Mouse (Mus musculus) heart, adult 2 months (tissue): ENCODE data around the gene Casd1. TPM values are rescaled to one million over a fixed set of nuclear protein-coding genes. Genes with fewer than 3 reads are reported as not detected.

Experiments
- DNase-seq, 2 experiments: peaks; one replicate each; pipeline ENCODE4 v3.0.0; 2021
- H3K27ac ChIP-seq: fragments of 200-600 bp; 2 replicates; pipeline ENCODE4 v1.8.1; 2022
- H3K27me3 ChIP-seq: fragments of 200-500 bp; 2 replicates; pipeline ENCODE4 v1.6.1; 2012; ENCODE audit warnings: mild to moderate bottlenecking, low read length, inconsistent platforms, mixed read lengths; ENCODE audit not compliant: control insufficient read depth, insufficient read depth
- H3K36me3 ChIP-seq: fragments of 200-500 bp; 2 replicates; pipeline ENCODE4 v1.6.1; 2012; ENCODE audit warnings: low read length, inconsistent platforms; ENCODE audit not compliant: control insufficient read depth, insufficient read depth
- H3K4me1 ChIP-seq: fragments of 200-500 bp; 2 replicates; pipeline ENCODE4 v1.6.1; 2011; ENCODE audit warnings: low read length; ENCODE audit not compliant: control insufficient read depth, insufficient read depth
- H3K4me3 ChIP-seq: fragments of 200-600 bp; 2 replicates; pipeline ENCODE4 v1.8.1; 2022
- H3K79me2 ChIP-seq: fragments of 200-500 bp; replicated peaks from 2 replicates; pipeline ENCODE4 v1.6.1; 2012; ENCODE audit warnings: mild to moderate bottlenecking, inconsistent platforms, low read length, moderate library complexity, mixed read lengths; ENCODE audit not compliant: control insufficient read depth, insufficient read depth
- H3K9ac ChIP-seq: fragments of 200-500 bp; 2 replicates; pipeline ENCODE4 v1.6.1; 2012; ENCODE audit warnings: low read depth, mild to moderate bottlenecking, control low read depth, inconsistent platforms, low read length, mixed read lengths
- CTCF ChIP-seq: fragments of 200-600 bp; IDR thresholded peaks from 2 replicates; pipeline ENCODE4 v1.8.1; 2022; ENCODE audit warnings: antibody characterized with exemption, mild to moderate bottlenecking, moderate library complexity
- EP300 ChIP-seq: fragments of 200-500 bp; IDR thresholded peaks from 2 replicates; pipeline ENCODE4 v1.6.1; 2011; ENCODE audit warnings: low read depth, low read length, control low read depth; ENCODE audit not compliant: insufficient read depth
- POLR2A ChIP-seq: fragments of 200-500 bp; IDR thresholded peaks from 2 replicates; pipeline ENCODE4 v1.6.1; 2011; ENCODE audit warnings: mild to moderate bottlenecking, low read depth, low read length, control low read depth; ENCODE audit not compliant: insufficient read depth
- WGBS: fragments of 180-500 bp; shearing (Covaris S2); methylation state at CpG from one replicate; pipeline ENCODE4 v1.1.7; 2018; 5-methylcytosine and 5-hydroxymethylcytosine counted together
- intact Hi-C: fragments of 180-260 bp; cut with DNase I; formaldehyde crosslinking; loops from one replicate; pipeline ENCODE4 v1.15.1; 2025
- polyA plus RNA-seq: library from polyadenylated mRNA; depleted of rRNA; stranded (reverse); fragments of >200 nt; gene quantifications from 2 replicates; pipeline ENCODE4 v1.2.3, GENCODE M21; 2012
- total RNA-seq, 2 experiments: library from RNA; stranded (reverse); gene quantifications; 2 replicates each; pipeline ENCODE4 v1.2.3; 2021

Gene Casd1
- total and polyA plus RNA-seq, 3 experiments, result 12.3 to 26.4 (median 26.1) TPM

- H3K27ac ChIP-seq, result no peak overlapping the region
- TF ChIP-seq CTCF (no peak), EP300 (no peak), POLR2A (no peak)
- WGBS, result 94% methylated on average over 7 of the region's 7 CpGs
- H3K79me2 ChIP-seq, result no peaks in the 10 kb centered on the region
- H3K9ac ChIP-seq, result no peak overlapping the region
- H3K4me1 ChIP-seq, result no peaks in the 10 kb centered on the region
- H3K36me3 ChIP-seq, result no peaks in the 10 kb centered on the region; the same call in 1 of the 2 replicates
- intact Hi-C loops, result no loop called here
- no peak overlapping the region for H3K4me3 ChIP-seq
- DNase-seq, result no peak
- no peaks in the 10 kb centered on the region for H3K27me3 ChIP-seq
Measured at GRCm38 (mm10) chr6:4612431-4612830, 11.8 kb downstream of the Casd1 start.

DNA sequence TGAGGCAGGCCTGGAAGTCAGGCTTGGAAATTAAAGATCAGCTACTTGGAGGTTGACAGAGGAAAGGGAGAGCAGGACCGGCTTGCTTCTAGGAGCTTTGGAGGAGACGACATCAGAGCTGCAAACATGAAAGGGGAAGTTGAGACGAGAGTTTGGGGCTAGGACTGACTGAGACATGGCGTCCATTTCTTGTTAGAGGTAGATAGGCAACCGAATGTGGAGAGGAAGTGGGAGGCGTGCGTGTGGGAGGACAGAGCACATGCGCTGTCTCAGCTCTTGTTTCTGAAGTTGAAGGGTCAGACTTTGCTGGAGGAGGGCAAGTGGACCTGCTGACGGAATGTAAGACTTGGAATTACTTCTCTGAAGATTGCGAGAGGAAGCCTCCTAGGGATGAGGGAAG is 17.3 kb downstream of the Casd1 start:
- intact Hi-C loops, result no loop called here
- H3K4me1 ChIP-seq, result no peaks in the 10 kb centered on the region
- no peaks in the 10 kb centered on the region for H3K27me3 ChIP-seq
- no peak overlapping the region for H3K4me3 ChIP-seq
- no peaks in the 10 kb centered on the region for H3K79me2 ChIP-seq
- WGBS, result 68% methylated on average over 10 of the region's 10 CpGs
- no peaks in the 10 kb centered on the region for H3K36me3 ChIP-seq
- H3K9ac ChIP-seq, result no peak overlapping the region
- TF ChIP-seq EP300 (no peak), CTCF (no peak), POLR2A (no peak)
- no peak for DNase-seq
- no peak overlapping the region for H3K27ac ChIP-seq

- no peak for DNase-seq
- Histone ChIP-seq H3K27me3 (no peaks in the 10 kb centered on the region), H3K4me1 (no peaks in the 10 kb centered on the region), H3K79me2 (no peaks in the 10 kb centered on the region), H3K27ac (no peak overlapping the region), H3K4me3 (no peak overlapping the region), H3K9ac (no peak overlapping the region), H3K36me3 (no peaks in the 10 kb centered on the region; the same call in 1 of the 2 replicates)
- intact Hi-C loops, result no loop called here
- WGBS, result 63% methylated on average over 3 of the region's 3 CpGs
- TF ChIP-seq EP300 (no peak), CTCF (no peak)
Measured at GRCm38 (mm10) chr6:4631464-4631863, 30.8 kb downstream of the Casd1 start.

DNA sequence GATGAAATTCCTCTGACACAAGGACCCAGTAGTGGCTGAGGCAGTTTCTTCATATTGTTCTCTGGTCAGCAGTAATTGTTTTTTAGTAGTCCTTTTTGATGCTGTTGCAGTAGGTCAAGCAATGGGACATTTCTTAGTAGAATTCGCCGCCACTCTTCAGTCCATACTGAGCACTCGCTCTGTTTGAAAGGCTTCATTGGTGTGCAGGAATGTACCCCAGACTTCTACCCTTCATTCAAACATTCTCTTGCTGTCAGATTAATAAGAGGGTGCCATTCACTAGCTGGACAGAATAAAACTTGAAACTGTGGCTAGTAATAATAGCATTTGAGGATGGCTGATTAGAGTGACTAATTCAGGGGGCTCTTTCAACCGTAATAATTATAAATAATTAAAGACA is 32.5 kb downstream of the Casd1 start:
- Histone ChIP-seq H3K4me3 (no peak overlapping the region), H3K27me3 (no peaks in the 10 kb centered on the region)
- TF ChIP-seq POLR2A (no peak), EP300 (no peak), CTCF (no peak)

GRCm38 (mm10) chr6:4634804-4635203 is 34.2 kb downstream of the Casd1 start:
- Histone ChIP-seq H3K9ac (no peak overlapping the region), H3K27ac (no peak overlapping the region), H3K36me3 (no peaks in the 10 kb centered on the region; the same call in 1 of the 2 replicates), H3K4me1 (no peaks in the 10 kb centered on the region), H3K4me3 (no peak overlapping the region), H3K27me3 (no peaks in the 10 kb centered on the region), H3K79me2 (no peaks in the 10 kb centered on the region)
- intact Hi-C loops, result no loop called here
- WGBS, result 39% methylated on average over 1 of the region's 1 CpGs
- DNase-seq, result no peak
- no peak for TF ChIP-seq POLR2A
- TF ChIP-seq CTCF, result no peak
- no peak for TF ChIP-seq EP300

More for the DNA sequence above, 32.5 kb downstream of the Casd1 start:
- DNase-seq, result no peak
- H3K27ac ChIP-seq, result no peak overlapping the region
- 98% methylated on average over 4 of the region's 4 CpGs for WGBS
- H3K79me2 ChIP-seq, result no peaks in the 10 kb centered on the region
- no peaks in the 10 kb centered on the region for H3K4me1 ChIP-seq
- H3K9ac ChIP-seq, result no peak overlapping the region
- intact Hi-C loops, result no loop called here
- H3K36me3 ChIP-seq, result no peaks in the 10 kb centered on the region; the same call in 1 of the 2 replicates

DNA sequence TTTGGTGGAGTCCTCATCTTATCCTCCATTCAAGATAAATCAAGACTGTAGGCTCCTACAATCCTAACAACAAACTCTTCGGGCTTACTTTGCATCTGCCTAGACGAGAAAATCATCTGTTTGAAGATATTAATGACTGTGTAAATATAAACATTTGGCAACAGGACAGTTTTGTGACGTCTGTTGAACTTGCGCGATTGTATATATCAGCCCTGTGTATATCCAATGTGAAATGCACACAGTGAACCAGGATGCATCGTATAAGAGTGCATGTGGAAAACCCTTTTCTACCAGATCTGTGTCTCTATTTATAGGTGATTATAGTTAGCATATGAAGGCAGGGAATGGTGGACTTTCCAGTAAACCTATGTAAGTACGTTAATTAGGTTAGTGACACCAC is 41.4 kb downstream of the Casd1 start:
- 84% methylated on average over 7 of the region's 7 CpGs for WGBS
- intact Hi-C loops, result no loop called here

More for the DNA sequence above, 41.4 kb downstream of the Casd1 start:
- Histone ChIP-seq H3K4me1 (no peaks in the 10 kb centered on the region), H3K9ac (no peak overlapping the region), H3K27ac (no peak overlapping the region), H3K4me3 (no peak overlapping the region), H3K27me3 (no peaks in the 10 kb centered on the region), H3K36me3 (no peaks in the 10 kb centered on the region), H3K79me2 (no peaks in the 10 kb centered on the region)
- no peak for TF ChIP-seq POLR2A
- no peak for TF ChIP-seq CTCF
- no peak for TF ChIP-seq EP300
- DNase-seq, result no peak
